Mouse (Mus musculus) adrenal gland, adult (tissue): Measurements from ENCODE around the gene Bmp3.

Experiments used
- DNase-seq, 2 experiments: peaks; one replicate each; pipeline ENCODE4 v3.0.0; 2022 to 2023; ENCODE audit warnings: low spot score in 1 of 2; ENCODE audit not compliant: inconsistent age in 2 of 2

The Bmp3 gene

GRCm38 (mm10) chr5:98900926-98901325 is 46.7 kb downstream of the Bmp3 start:
- DNase-seq = no peak

GRCm38 (mm10) chr5:98902339-98902738 is 48.1 kb downstream of the Bmp3 start:
- peak in 1 of 2 experiments; percentile 35 for DNase-seq

GRCm38 (mm10) chr5:98918716-98919115 is 64.5 kb downstream of the Bmp3 start:
- no peak for DNase-seq

GRCm38 (mm10) chr5:98921608-98922007 is 67.4 kb downstream of the Bmp3 start:
- DNase-seq = no peak

GRCm38 (mm10) chr5:98922921-98923320 is 68.7 kb downstream of the Bmp3 start:
- no peak for DNase-seq
